Mouse (Mus musculus) kidney, embryonic 14.5 days (tissue): Measurements from ENCODE around the gene Mgat5. TPM values are rescaled to one million over a fixed set of nuclear protein-coding genes. Genes with fewer than 3 reads are reported as not detected.

Experiments
- ATAC-seq: fragments of 200-750 bp; cut with Nextera tagmentation; 2 replicates; pipeline ENCODE4 v1.8.0; 2017; ENCODE audit warnings: moderate number of reproducible peaks, mild to moderate bottlenecking, moderate TSS enrichment, moderate library complexity; ENCODE audit not compliant: low FRiP score, low TSS enrichment
- H3K27ac ChIP-seq: fragments of 300-500 bp; sonication (generic); 2 replicates; pipeline ENCODE4 v1.5.1; 2014; ENCODE audit warnings: low read depth, mild to moderate bottlenecking, low read length, moderate library complexity, mixed read lengths
- H3K27me3 ChIP-seq: fragments of 300-500 bp; sonication (generic); 2 replicates; pipeline ENCODE4 v1.6.1; 2014; ENCODE audit warnings: mild to moderate bottlenecking, low read length; ENCODE audit not compliant: control insufficient read depth, insufficient read depth
- H3K36me3 ChIP-seq: fragments of 300-500 bp; sonication (generic); 2 replicates; pipeline ENCODE4 v1.6.1; 2014; ENCODE audit warnings: low read length, mixed read lengths; ENCODE audit not compliant: control insufficient read depth, insufficient read depth
- H3K4me1 ChIP-seq: fragments of 300-500 bp; sonication (generic); 2 replicates; pipeline ENCODE4 v1.6.1; 2014; ENCODE audit warnings: low read length, mixed read lengths; ENCODE audit not compliant: control insufficient read depth, insufficient read depth
- H3K4me2 ChIP-seq: fragments of 300-500 bp; sonication (generic); replicated peaks from 2 replicates; pipeline ENCODE4 v1.6.1; 2014; ENCODE audit warnings: low read depth, mild to moderate bottlenecking, low read length
- H3K4me3 ChIP-seq: fragments of 300-500 bp; sonication (generic); 2 replicates; pipeline ENCODE4 v1.5.1; 2014; ENCODE audit warnings: mild to moderate bottlenecking, low read length
- H3K9ac ChIP-seq: fragments of 300-500 bp; sonication (generic); 2 replicates; pipeline ENCODE4 v1.6.1; 2014; ENCODE audit warnings: low read depth, mild to moderate bottlenecking, low read length, moderate library complexity
- H3K9me3 ChIP-seq: fragments of 300-500 bp; sonication (generic); 2 replicates; pipeline ENCODE4 v1.6.1; 2016; ENCODE audit warnings: low read length; ENCODE audit not compliant: control insufficient read depth
- WGBS: fragments of 180-500 bp; shearing (Covaris S2); extraction: QIAGEN DNeasy Blood & Tissue Kit; methylation state at CpG from one replicate; pipeline ENCODE4 v1.1.7; 2014; 5-methylcytosine and 5-hydroxymethylcytosine counted together
- polyA plus RNA-seq: library from polyadenylated mRNA; unstranded; fragments of >200 nt; fragmentation: Nextera tagmentation; extraction: Ambion mirVana; gene quantifications from 2 replicates; pipeline ENCODE4 v1.2.1, GENCODE M21; 2014

Mgat5 gene
- polyA plus RNA-seq, 1 experiment from 2014 or later, result 11.0 TPM

- Histone ChIP-seq H3K9ac (no peak overlapping the region), H3K4me3 (no peak overlapping the region), H3K9me3 (no peaks in the 10 kb centered on the region), H3K27me3 (no peaks in the 10 kb centered on the region), H3K4me2 (no peak overlapping the region), H3K36me3 (no peaks in the 10 kb centered on the region), H3K4me1 (no peaks in the 10 kb centered on the region), H3K27ac (no peak overlapping the region)
- ATAC-seq, result no peak
- WGBS, result 86% methylated on average over 6 of the region's 6 CpGs
Observed at GRCm38 (mm10) chr1:127192396-127192795, 12.4 kb upstream of the Mgat5 start.

DNA sequence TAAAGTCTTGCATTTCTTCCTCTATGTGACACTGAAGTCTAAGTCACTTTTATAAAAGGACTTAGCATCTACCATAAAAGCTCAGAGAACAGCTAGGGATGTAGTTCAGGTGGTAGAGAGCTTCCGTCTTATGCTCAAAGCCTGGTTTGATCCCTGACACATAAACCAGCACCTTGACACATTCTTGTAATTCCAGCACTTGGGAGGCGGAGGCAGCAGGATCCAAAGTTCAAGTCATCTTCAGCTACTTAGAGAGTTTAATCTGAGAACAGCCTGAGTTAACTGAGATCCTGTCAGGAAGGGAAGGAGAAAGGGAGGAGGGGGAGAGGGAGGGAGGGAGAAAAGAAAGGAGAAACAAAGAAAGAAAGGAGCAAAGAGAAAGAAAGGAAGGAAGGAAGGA is 5.6 kb upstream of the Mgat5 start:
- Histone ChIP-seq H3K27me3 (no peaks in the 10 kb centered on the region), H3K4me3 (no peak overlapping the region), H3K4me2 (no peak overlapping the region), H3K9me3 (no peaks in the 10 kb centered on the region), H3K36me3 (no peaks in the 10 kb centered on the region), H3K4me1 (0 out of 2 replicates have a peak, but pooled peaks cover 4% of the 10 kb centered on the region), H3K9ac (no peak overlapping the region), H3K27ac (no peak overlapping the region)
- ATAC-seq, result no peak
- WGBS, result 62% methylated on average over 2 of the region's 2 CpGs

DNA sequence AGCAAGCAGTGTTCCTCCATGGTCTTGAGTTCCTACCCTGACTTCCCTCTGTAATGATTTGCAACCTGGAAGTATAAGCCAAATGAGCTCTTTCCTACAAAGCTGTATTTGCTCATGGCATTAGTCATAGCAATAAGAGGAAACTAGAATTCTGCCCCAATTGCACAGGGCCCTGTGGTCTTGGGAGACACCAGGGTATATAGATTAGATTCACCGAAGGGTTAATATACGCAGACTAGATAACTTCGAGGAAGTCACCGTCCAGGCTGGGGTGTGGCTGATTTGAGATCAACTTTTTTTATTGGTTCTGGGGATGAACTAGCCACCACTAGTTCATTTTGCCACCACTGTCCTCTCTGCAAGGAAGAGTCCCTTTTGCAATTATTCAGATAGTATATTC is 2.5 kb upstream of the Mgat5 start:
- Histone ChIP-seq H3K9me3 (no peaks in the 10 kb centered on the region), H3K4me1 (0 out of 2 replicates have a peak, but pooled peaks cover 9% of the 10 kb centered on the region), H3K4me2 (no peak overlapping the region), H3K27me3 (no peaks in the 10 kb centered on the region), H3K4me3 (no peak overlapping the region), H3K36me3 (no peaks in the 10 kb centered on the region), H3K9ac (no peak overlapping the region), H3K27ac (no peak overlapping the region)
- ATAC-seq, result no peak
- WGBS, result 69% methylated on average over 4 of the region's 4 CpGs

- no peak overlapping the region; the same call in 1 of the 2 replicates for H3K4me2 ChIP-seq
- 61% methylated on average over 4 of the region's 4 CpGs for WGBS
- ATAC-seq, result no peak
Observed at GRCm38 (mm10) chr1:127203231-127203764, 1.5 kb upstream of the Mgat5 start.

DNA sequence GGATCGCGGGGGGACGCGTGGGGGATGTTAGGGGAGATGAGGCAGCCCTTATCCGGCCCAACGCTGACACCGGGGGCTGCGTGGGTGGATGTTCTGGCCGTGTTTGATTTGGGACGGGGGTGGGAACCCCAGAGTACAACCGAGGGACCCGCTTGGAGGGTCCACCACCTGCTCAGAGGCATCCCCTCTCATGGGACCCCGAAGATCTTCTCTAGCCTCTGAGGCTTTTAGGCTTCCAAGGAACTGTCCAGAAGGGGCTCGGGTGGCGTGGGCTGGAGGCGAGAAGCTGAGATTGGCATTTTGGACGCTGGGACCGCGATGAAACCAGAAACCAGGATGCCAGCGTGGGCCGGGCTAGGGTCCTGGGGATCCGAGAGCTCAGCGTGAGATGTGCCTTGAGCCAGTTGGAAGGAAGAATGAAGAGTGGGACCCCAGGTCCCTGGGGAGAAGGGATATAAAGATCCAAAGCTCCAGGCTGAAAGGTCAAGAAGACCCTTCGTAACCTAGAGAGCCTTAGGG is 745 bp downstream of the Mgat5 start:
- WGBS, result 1% methylated on average over 24 of the region's 24 CpGs
- H3K4me2 ChIP-seq, result peak overlapping the region; percentile 81
- peak overlapping the region; percentile 84 for H3K27ac ChIP-seq
- H3K27me3 ChIP-seq, result no peaks in the 10 kb centered on the region
- ATAC-seq, result peak; percentile 3; the same call in 1 of the 2 replicates
- peak overlapping the region; percentile 86 for H3K4me3 ChIP-seq
- 0 out of 2 replicates have a peak, but pooled peaks cover 14% of the 10 kb centered on the region for H3K4me1 ChIP-seq
- no peaks in the 10 kb centered on the region for H3K36me3 ChIP-seq
- H3K9me3 ChIP-seq, result no peaks in the 10 kb centered on the region
- peak overlapping the region; percentile 78 for H3K9ac ChIP-seq

More at GRCm38 (mm10) chr1:127203231-127203764, 1.5 kb upstream of the Mgat5 start:
- Histone ChIP-seq H3K4me1 (0 out of 2 replicates have a peak, but pooled peaks cover 14% of the 10 kb centered on the region), H3K9me3 (no peaks in the 10 kb centered on the region), H3K27me3 (no peaks in the 10 kb centered on the region), H3K9ac (no peak overlapping the region), H3K36me3 (no peaks in the 10 kb centered on the region), H3K27ac (no peak overlapping the region), H3K4me3 (no peak overlapping the region)

GRCm38 (mm10) chr1:127206020-127206641 is 1.3 kb downstream of the Mgat5 start:
- H3K4me2 ChIP-seq, result peak overlapping the region; percentile 81
- H3K27me3 ChIP-seq, result no peaks in the 10 kb centered on the region
- peak; percentile 45; the same call in 1 of the 2 replicates for ATAC-seq
- H3K9ac ChIP-seq, result peak overlapping the region; percentile 78
- H3K9me3 ChIP-seq, result no peaks in the 10 kb centered on the region
- H3K36me3 ChIP-seq, result no peaks in the 10 kb centered on the region
- H3K27ac ChIP-seq, result peak overlapping the region; percentile 84; the same call in 1 of the 2 replicates
- 2% methylated on average over 39 of the region's 39 CpGs for WGBS
- H3K4me3 ChIP-seq, result peak overlapping the region; percentile 86
- 0 out of 2 replicates have a peak, but pooled peaks cover 14% of the 10 kb centered on the region for H3K4me1 ChIP-seq

GRCm38 (mm10) chr1:127206881-127207555 is 2.2 kb downstream of the Mgat5 start:
- H3K4me2 ChIP-seq, result peak overlapping the region; percentile 81
- no peaks in the 10 kb centered on the region for H3K27me3 ChIP-seq
- H3K4me3 ChIP-seq, result peak overlapping the region; percentile 86
- ATAC-seq, result no peak
- no peak overlapping the region for H3K27ac ChIP-seq
- no peaks in the 10 kb centered on the region for H3K9me3 ChIP-seq
- H3K36me3 ChIP-seq, result no peaks in the 10 kb centered on the region
- 58% methylated on average over 11 of the region's 11 CpGs for WGBS
- H3K4me1 ChIP-seq, result 0 out of 2 replicates have a peak, but pooled peaks cover 14% of the 10 kb centered on the region
- peak overlapping the region; percentile 78; the same call in 1 of the 2 replicates for H3K9ac ChIP-seq

- Histone ChIP-seq H3K4me3 (no peak overlapping the region), H3K9me3 (no peaks in the 10 kb centered on the region), H3K27me3 (no peaks in the 10 kb centered on the region), H3K4me2 (no peak overlapping the region), H3K9ac (no peak overlapping the region), H3K4me1 (peaks cover 19% of the 10 kb centered on the region; the same call in 1 of the 2 replicates), H3K27ac (no peak overlapping the region), H3K36me3 (no peaks in the 10 kb centered on the region)
- 70% methylated on average over 9 of the region's 9 CpGs for WGBS
- ATAC-seq, result no peak
Observed at GRCm38 (mm10) chr1:127208167-127208566, 3.4 kb downstream of the Mgat5 start.
